Mouse (Mus musculus) effector memory CD4-positive, alpha-beta T cell, adult 5 months (primary cell): ENCODE measurements around the gene Prr14l. TPM values are rescaled to one million over a fixed set of nuclear protein-coding genes. Genes with fewer than 3 reads are reported as not detected.

Source experiments
- polyA plus RNA-seq: library from polyadenylated mRNA; unstranded; fragments of 100-300 nt; shearing (Covaris generic); gene quantifications from one replicate; pipeline ENCODE4 v1.2.1, GENCODE M21; 2017

Gene Prr14l
- polyA plus RNA-seq, result 16.8 TPM

GRCm38 (mm10) chr5:32853731-32854507 lies at the start of gene Prr14l:
TSS of gene Prr14l (minus strand) at chr5:32854256.

GRCm38 (mm10) chr5:32863253-32864228 lies 9.5 kb upstream of the Prr14l start, which contains the start of gene Depdc5:
TSS of gene Depdc5 (plus strand) at chr5:32863701.

DNA sequence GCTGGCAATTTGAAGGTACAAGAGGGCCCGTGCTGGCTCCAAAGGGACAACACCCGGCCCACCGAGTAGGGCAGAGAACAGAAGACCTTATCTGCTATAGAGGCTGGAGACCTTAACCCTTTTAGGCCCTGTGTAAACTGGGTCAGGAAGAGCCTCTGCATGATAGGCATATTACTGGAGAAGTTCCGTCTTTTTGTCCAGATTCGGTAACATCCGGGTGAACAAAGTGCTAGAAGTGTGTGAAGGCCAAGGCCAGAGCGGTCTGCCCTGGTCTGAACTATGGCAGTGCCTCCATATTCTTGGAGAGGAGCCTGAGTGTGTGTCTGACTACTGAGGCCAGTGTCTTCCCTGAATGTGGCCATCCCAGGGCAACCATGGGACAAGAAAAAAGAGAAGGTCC lies 27.0 kb downstream of the Prr14l start, which contains the start of gene Gm20671:
TSS of gene Gm20671 (minus strand) at position 101 of the 400 bp plus-strand sequence.

GRCm38 (mm10) chr5:32785313-32785915 lies 68.6 kb downstream of the Prr14l start, which contains the start of gene Pisd:
TSS of gene Pisd (minus strand) at chr5:32785646.

Other genes starting within 250 kb of the Prr14l start
- gene Yes1, start 243.1 kb downstream of the Prr14l start, polyA plus RNA-seq, result 16.5 TPM
- 71.3 TPM for gene Pisd, start 68.6 kb downstream of the Prr14l start, polyA plus RNA-seq
- gene Gm20671, start 27.1 kb downstream of the Prr14l start, polyA plus RNA-seq, result not detected
- gene Depdc5, start 9.4 kb upstream of the Prr14l start, polyA plus RNA-seq, result 24.9 TPM
- 266 TPM for gene Ywhah, start 164.6 kb upstream of the Prr14l start, polyA plus RNA-seq
- gene Slc5a1, start 250.0 kb upstream of the Prr14l start, polyA plus RNA-seq, result not detected